ENCODE assay signal across 13 mouse cellular contexts in genomic region chr12:15137039-15137438, GRCm38 (mm10).
"Had no signal": no experiment of that assay in that cellular context is flagged by ENCODE, and none has a peak within 500 bp of the region (broad histone marks: within the 10 kb centered on the region; RNA-seq: fewer than 3 reads in every experiment).

No protein-coding gene starts in this region.

- DNase-seq: kidney, adult 2 months; lung, adult 2 months; lung, postnatal 36 days; right cerebral cortex, adult 18-20 months; right cerebral cortex, postnatal 25 days; thymus, postnatal 36 days had no signal

- H3K27ac ChIP-seq: limb, embryonic 10.5 days; liver, embryonic 15.5 days; midbrain, embryonic 10.5 days; neural tube, embryonic 15.5 days had no signal

- H3K9me3 ChIP-seq: limb, embryonic 10.5 days; liver, embryonic 15.5 days; midbrain, embryonic 10.5 days; neural tube, embryonic 15.5 days had no signal

- H3K4me3 ChIP-seq: limb, embryonic 10.5 days; liver, embryonic 15.5 days; midbrain, embryonic 10.5 days; neural tube, embryonic 15.5 days had no signal

- H3K9ac ChIP-seq: liver, embryonic 15.5 days; neural tube, embryonic 15.5 days had no signal

- H3K27me3 ChIP-seq: liver, embryonic 15.5 days; neural tube, embryonic 15.5 days had no signal

- ATAC-seq: intestine, embryonic 16.5 days; lung, postnatal 0 days had no signal

- H3K4me2 ChIP-seq: liver, embryonic 11.5 days; liver, embryonic 15.5 days; neural tube, embryonic 15.5 days had no signal

- H3K36me3 ChIP-seq: limb, embryonic 10.5 days; liver, embryonic 15.5 days; midbrain, embryonic 10.5 days; neural tube, embryonic 15.5 days had no signal

- H3K4me1 ChIP-seq: limb, embryonic 10.5 days; liver, embryonic 15.5 days; midbrain, embryonic 10.5 days; neural tube, embryonic 15.5 days had no signal
